Comparison of ENCODE assay signal across 15 mouse cellular contexts in the genomic region with DNA sequence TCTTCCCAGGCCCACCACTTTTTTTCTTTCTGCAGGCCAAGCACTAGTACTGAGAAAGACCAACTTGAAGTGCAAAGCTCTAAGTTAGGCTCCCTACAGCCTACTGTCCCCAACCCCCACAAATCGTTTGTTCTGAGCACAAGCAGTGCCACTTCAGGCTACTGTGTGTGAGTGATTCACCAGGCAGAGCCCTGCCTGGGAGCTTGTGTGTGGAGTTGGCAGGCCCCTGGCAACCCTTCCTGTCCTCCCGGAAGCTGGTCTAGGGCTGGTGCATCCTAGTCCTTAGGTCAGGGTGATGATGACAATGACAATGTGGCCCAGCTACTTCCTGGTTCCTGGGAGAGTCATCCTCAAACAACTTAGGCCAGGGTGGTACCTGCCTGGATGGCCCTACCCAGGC.
DNase-seq lines count a peak whose midpoint lies in the region; ATAC-seq lines count a peak whose summit lies in the region.
"Had no signal": no experiment of that assay in that cellular context is flagged by ENCODE, and none has a peak within 500 bp of the region (broad histone marks: within the 10 kb centered on the region; RNA-seq: fewer than 3 reads in every experiment).

No protein-coding gene starts in this region.

- no peak overlapping the region for H3K4me3 ChIP-seq in heart, embryonic 12.5 days
- H3K4me3 ChIP-seq in midbrain, embryonic 12.5 days = no peak overlapping the region
- no peak overlapping the region for H3K4me3 ChIP-seq in midbrain, embryonic 16.5 days (ENCODE audit: low read depth, low read length)
- H3K4me3 ChIP-seq in limb, embryonic 10.5 days = no peak overlapping the region
- no peak overlapping the region for H3K4me3 ChIP-seq in stomach, embryonic 15.5 days (replicated peaks)
- H3K4me3 ChIP-seq: erythroblast, embryonic 14.5 days had no signal

- no peaks in the 10 kb centered on the region for H3K9me3 ChIP-seq in heart, embryonic 12.5 days (replicated peaks)
- H3K9me3 ChIP-seq in midbrain, embryonic 12.5 days = no peaks in the 10 kb centered on the region
- H3K9me3 ChIP-seq in midbrain, embryonic 16.5 days (replicated peaks; ENCODE audit: control insufficient read depth, low read length, poor library complexity, severe bottlenecking) = no peaks in the 10 kb centered on the region
- no peaks in the 10 kb centered on the region for H3K9me3 ChIP-seq in limb, embryonic 10.5 days (replicated peaks)
- H3K9me3 ChIP-seq in stomach, embryonic 15.5 days = no peaks in the 10 kb centered on the region

- WGBS in heart, embryonic 12.5 days = 52% methylated on average over 2 of the region's 2 CpGs
- WGBS in midbrain, embryonic 12.5 days = 76% methylated on average over 2 of the region's 2 CpGs
- WGBS in midbrain, embryonic 16.5 days = 68% methylated on average over 2 of the region's 2 CpGs
- whole genome bisulfite sequencing in limb, embryonic 10.5 days = 70% methylated on average over 2 of the region's 2 CpGs
- 53% methylated on average over 2 of the region's 2 CpGs for WGBS in stomach, embryonic 15.5 days

- no peak overlapping the region for H3K4me2 ChIP-seq in heart, embryonic 12.5 days
- no peak overlapping the region for H3K4me2 ChIP-seq in midbrain, embryonic 12.5 days (replicated peaks)
- H3K4me2 ChIP-seq in midbrain, embryonic 16.5 days (ENCODE audit: low read length) = no peak overlapping the region
- H3K4me2 ChIP-seq in stomach, embryonic 15.5 days = no peak overlapping the region
- H3K4me2 ChIP-seq: hindbrain, embryonic 14.5 days had no signal

- no peak overlapping the region for H3K9ac ChIP-seq in heart, embryonic 12.5 days
- no peak overlapping the region for H3K9ac ChIP-seq in midbrain, embryonic 12.5 days (replicated peaks)
- no peak overlapping the region for H3K9ac ChIP-seq in midbrain, embryonic 16.5 days (ENCODE audit: low read depth, low read length)
- H3K9ac ChIP-seq in stomach, embryonic 15.5 days = no peak overlapping the region
- H3K9ac ChIP-seq: hindbrain, embryonic 14.5 days; liver, embryonic 14.5 days had no signal

- no peak for DNase-seq in heart, adult 9 months (ENCODE audit: low spot score in 2 of 2)
- DNase-seq in limb, embryonic 10.5 days (ENCODE audit: low spot score) = no peak
- no peak for DNase-seq in right cerebral cortex, postnatal 25 days
- no peak for DNase-seq in kidney, postnatal 25 days
- DNase-seq: cerebellum, postnatal 36 days; gastrocnemius, postnatal 10 days; kidney, postnatal 10 days had no signal

- peaks cover 60% of the 10 kb centered on the region for H3K36me3 ChIP-seq in heart, embryonic 12.5 days
- H3K36me3 ChIP-seq in midbrain, embryonic 12.5 days = peaks cover 55% of the 10 kb centered on the region
- peaks cover 12% of the 10 kb centered on the region for H3K36me3 ChIP-seq in midbrain, embryonic 16.5 days (ENCODE audit: control insufficient read depth, insufficient read depth, low read length)
- H3K36me3 ChIP-seq in limb, embryonic 10.5 days = peaks cover 90% of the 10 kb centered on the region
- H3K36me3 ChIP-seq in stomach, embryonic 15.5 days = 0 out of 2 replicates have a peak, but pooled peaks cover 3% of the 10 kb centered on the region

- H3K4me1 ChIP-seq in heart, embryonic 12.5 days (replicated peaks) = peaks cover 96% of the 10 kb centered on the region
- H3K4me1 ChIP-seq in midbrain, embryonic 12.5 days = peaks cover 44% of the 10 kb centered on the region
- H3K4me1 ChIP-seq in midbrain, embryonic 16.5 days (ENCODE audit: control insufficient read depth, insufficient read depth, low read length) = peaks cover 10% of the 10 kb centered on the region; the same call in 1 of the 2 replicates
- peaks cover 53% of the 10 kb centered on the region for H3K4me1 ChIP-seq in limb, embryonic 10.5 days
- peaks cover 53% of the 10 kb centered on the region for H3K4me1 ChIP-seq in stomach, embryonic 15.5 days

- H3K27ac ChIP-seq in heart, embryonic 12.5 days (ENCODE audit: poor library complexity, severe bottlenecking) = peak overlapping the region; percentile 45
- 0 out of 2 replicates have a peak overlapping the region, but pooled peaks have one; percentile 15 for H3K27ac ChIP-seq in midbrain, embryonic 12.5 days (replicated peaks)
- no peak overlapping the region for H3K27ac ChIP-seq in midbrain, embryonic 16.5 days (ENCODE audit: low read length)
- H3K27ac ChIP-seq in limb, embryonic 10.5 days = 0 out of 2 replicates have a peak overlapping the region, but pooled peaks have one; percentile 20
- H3K27ac ChIP-seq in stomach, embryonic 15.5 days = peak overlapping the region; percentile 8; the same call in 1 of the 2 replicates
- H3K27ac ChIP-seq: hindbrain, embryonic 14.5 days; liver, embryonic 14.5 days had no signal

- H3K27me3 ChIP-seq in heart, embryonic 12.5 days (replicated peaks) = no peaks in the 10 kb centered on the region
- no peaks in the 10 kb centered on the region for H3K27me3 ChIP-seq in midbrain, embryonic 12.5 days
- no peaks in the 10 kb centered on the region for H3K27me3 ChIP-seq in midbrain, embryonic 16.5 days (ENCODE audit: control insufficient read depth, insufficient read depth, low read depth, low read length)
- no peaks in the 10 kb centered on the region for H3K27me3 ChIP-seq in limb, embryonic 10.5 days (ENCODE audit: low read depth, poor library complexity, severe bottlenecking)
- H3K27me3 ChIP-seq in stomach, embryonic 15.5 days (replicated peaks) = no peaks in the 10 kb centered on the region
- H3K27me3 ChIP-seq: CH12.LX had no signal

- no peak for ATAC-seq in heart, embryonic 12.5 days (ENCODE audit: insufficient number of reproducible peaks, low FRiP score)
- no peak for ATAC-seq in midbrain, embryonic 12.5 days (ENCODE audit: low FRiP score, low read depth)
- ATAC-seq in midbrain, embryonic 16.5 days = no peak
- ATAC-seq in stomach, embryonic 15.5 days (ENCODE audit: insufficient read depth, low FRiP score, low read depth) = no peak
